Mouse (Mus musculus): ENCODE measurements around the gene Ccdc22.

The Ccdc22 gene

GRCm38 (mm10) chrX:7604879-7605574, at the start of gene Ccdc22:
Gene Ccdc22 (minus strand): TSS chrX:7605517.
- peak; percentile 75 for DNase-seq (ENCODE audit: low spot score)

- DNase-seq (ENCODE audit: low spot score) = peak; percentile 79
Observed at GRCm38 (mm10) chrX:7648671-7649304, 43.5 kb upstream of the Ccdc22 start.

GRCm38 (mm10) chrX:7645349-7645748, 40.0 kb upstream of the Ccdc22 start:
- DNase-seq (ENCODE audit: low spot score) = peak; percentile 66

GRCm38 (mm10) chrX:7640785-7641184, 35.5 kb upstream of the Ccdc22 start:
- no peak for DNase-seq (ENCODE audit: low spot score)

- no peak for DNase-seq (ENCODE audit: low spot score)
Observed at GRCm38 (mm10) chrX:7639536-7640325, 34.4 kb upstream of the Ccdc22 start.

- DNase-seq (ENCODE audit: low spot score) = peak; percentile 74
Observed at GRCm38 (mm10) chrX:7638401-7639091, 33.2 kb upstream of the Ccdc22 start, which contains the start of gene Syp. Gene Syp (plus strand): TSS chrX:7638471.

GRCm38 (mm10) chrX:7635101-7635500, 29.8 kb upstream of the Ccdc22 start:
- no peak for DNase-seq (ENCODE audit: low spot score)

- no peak for DNase-seq (ENCODE audit: low spot score)
Observed at GRCm38 (mm10) chrX:7632560-7632959, 27.2 kb upstream of the Ccdc22 start.

GRCm38 (mm10) chrX:7617889-7618551, 12.7 kb upstream of the Ccdc22 start:
- DNase-seq (ENCODE audit: low spot score) = no peak

GRCm38 (mm10) chrX:7610536-7611258, 5.4 kb upstream of the Ccdc22 start:
- no peak for DNase-seq (ENCODE audit: low spot score)

- DNase-seq (ENCODE audit: low spot score) = no peak
Observed at GRCm38 (mm10) chrX:7610035-7610434, 4.7 kb upstream of the Ccdc22 start.

- DNase-seq (ENCODE audit: low spot score) = no peak
Observed at GRCm38 (mm10) chrX:7606783-7607182, 1.5 kb upstream of the Ccdc22 start, which contains the start of gene Cacna1f. Gene Cacna1f (plus strand): TSS chrX:7607083.

- no peak for DNase-seq (ENCODE audit: low spot score)
Observed at GRCm38 (mm10) chrX:7605575-7605941, 241 bp upstream of the Ccdc22 start.

- DNase-seq (ENCODE audit: low spot score) = no peak
Observed at GRCm38 (mm10) chrX:7604004-7604403, 1.3 kb downstream of the Ccdc22 start.

- no peak for DNase-seq (ENCODE audit: low spot score)
Observed at GRCm38 (mm10) chrX:7595371-7595770, 9.9 kb downstream of the Ccdc22 start.

- DNase-seq (ENCODE audit: low spot score) = no peak
Observed at GRCm38 (mm10) chrX:7586356-7586755, 19.0 kb downstream of the Ccdc22 start.

- DNase-seq (ENCODE audit: low spot score) = no peak
Observed at GRCm38 (mm10) chrX:7583881-7584280, 21.4 kb downstream of the Ccdc22 start.

- no peak for DNase-seq (ENCODE audit: low spot score)
Observed at GRCm38 (mm10) chrX:7581151-7581550, 24.2 kb downstream of the Ccdc22 start.

GRCm38 (mm10) chrX:7574885-7575231, 30.5 kb downstream of the Ccdc22 start:
- no peak for DNase-seq (ENCODE audit: low spot score)

GRCm38 (mm10) chrX:7574087-7574884, 31.0 kb downstream of the Ccdc22 start, which contains the start of gene Ppp1r3f:
Gene Ppp1r3f (minus strand): TSS chrX:7574283.
- DNase-seq (ENCODE audit: low spot score) = peak; percentile 98

Measured in left cerebral cortex, adult 11 months (tissue).